Mouse (Mus musculus): ENCODE measurements around the gene Trib3.

Gene Trib3

GRCm38 (mm10) chr2:152346776-152347465 lies 3.1 kb upstream of the Trib3 start:
- DNase-seq (ENCODE audit: low spot score in 2 of 2), result no peak

- no peak for DNase-seq (ENCODE audit: low spot score in 2 of 2)
Observed at GRCm38 (mm10) chr2:152345393-152345792, 1.6 kb upstream of the Trib3 start.

- DNase-seq (ENCODE audit: low spot score in 2 of 2), result no peak
Observed at GRCm38 (mm10) chr2:152344909-152345308, 1.1 kb upstream of the Trib3 start.

GRCm38 (mm10) chr2:152344361-152344760 lies 529 bp upstream of the Trib3 start:
- no peak for DNase-seq (ENCODE audit: low spot score in 2 of 2)

- DNase-seq (ENCODE audit: low spot score in 2 of 2), result no peak
Observed at GRCm38 (mm10) chr2:152339631-152340179, 4.1 kb downstream of the Trib3 start.

- DNase-seq (ENCODE audit: low spot score in 2 of 2), result no peak
Observed at GRCm38 (mm10) chr2:152338319-152338718, 5.5 kb downstream of the Trib3 start.

GRCm38 (mm10) chr2:152337591-152338212 lies 6.1 kb downstream of the Trib3 start:
- DNase-seq (ENCODE audit: low spot score in 2 of 2), result no peak

GRCm38 (mm10) chr2:152336856-152337255 lies 7.0 kb downstream of the Trib3 start:
- DNase-seq (ENCODE audit: low spot score in 2 of 2), result no peak

- DNase-seq (ENCODE audit: low spot score in 2 of 2), result no peak
Observed at GRCm38 (mm10) chr2:152335289-152335820, 8.5 kb downstream of the Trib3 start.

GRCm38 (mm10) chr2:152333345-152334006 lies 10.4 kb downstream of the Trib3 start:
- no peak for DNase-seq (ENCODE audit: low spot score in 2 of 2)

GRCm38 (mm10) chr2:152332101-152332825 lies 11.6 kb downstream of the Trib3 start, which contains the start of gene Rbck1:
Gene Rbck1, minus strand, starts transcription at chr2:152332653.
- peak; percentile 84 to 92 for DNase-seq (ENCODE audit: low spot score in 2 of 2)

- no peak for DNase-seq (ENCODE audit: low spot score in 2 of 2)
Observed at GRCm38 (mm10) chr2:152330858-152331423, 12.9 kb downstream of the Trib3 start.

GRCm38 (mm10) chr2:152327980-152328379 lies 15.9 kb downstream of the Trib3 start:
- no peak for DNase-seq (ENCODE audit: low spot score in 2 of 2)

GRCm38 (mm10) chr2:152326654-152327053 lies 17.2 kb downstream of the Trib3 start:
- DNase-seq (ENCODE audit: low spot score in 2 of 2), result no peak

GRCm38 (mm10) chr2:152326157-152326556 lies 17.7 kb downstream of the Trib3 start:
- no peak for DNase-seq (ENCODE audit: low spot score in 2 of 2)

GRCm38 (mm10) chr2:152324842-152325241 lies 19.0 kb downstream of the Trib3 start:
- DNase-seq (ENCODE audit: low spot score in 2 of 2), result no peak

- DNase-seq (ENCODE audit: low spot score in 2 of 2), result no peak
Observed at GRCm38 (mm10) chr2:152323971-152324370, 19.9 kb downstream of the Trib3 start.

GRCm38 (mm10) chr2:152322198-152322597 lies 21.6 kb downstream of the Trib3 start:
- no peak for DNase-seq (ENCODE audit: low spot score in 2 of 2)

- no peak for DNase-seq (ENCODE audit: low spot score in 2 of 2)
Observed at GRCm38 (mm10) chr2:152321558-152321957, 22.3 kb downstream of the Trib3 start.

- DNase-seq (ENCODE audit: low spot score in 2 of 2), result no peak
Observed at GRCm38 (mm10) chr2:152317054-152317453, 26.8 kb downstream of the Trib3 start.

GRCm38 (mm10) chr2:152313926-152314325 lies 29.9 kb downstream of the Trib3 start:
- no peak for DNase-seq (ENCODE audit: low spot score in 2 of 2)

All from right cerebral cortex, adult 2 months (tissue).